In genomic region chr7:112390252-112390936, GRCm38 (mm10) we compare ENCODE assay signal across 10 mouse cellular contexts. TPM values are rescaled to one million over a fixed set of nuclear protein-coding genes. Genes with fewer than 3 reads are reported as not detected.
A peak's percentile ranks its signal among the peaks of the same experiment; 100 is the strongest.
DNase-seq lines count a peak whose midpoint lies in the region; ATAC-seq lines count a peak whose summit lies in the region.
"Had no signal": no experiment of that assay in that cellular context is flagged by ENCODE, and none has a peak within 500 bp of the region (broad histone marks: within the 10 kb centered on the region; RNA-seq: fewer than 3 reads in every experiment).

No protein-coding gene starts in this region.

- ATAC-seq in heart, embryonic 15.5 days (replicated peaks; ENCODE audit: insufficient number of reproducible peaks, insufficient read depth, low FRiP score, low read depth): no peak; the same call in 1 of the 2 replicates
- peak; percentile 58 for ATAC-seq in embryonic facial prominence, embryonic 14.5 days (ENCODE audit: low read depth)
- ATAC-seq in intestine, embryonic 16.5 days: peak; percentile 53
- ATAC-seq in midbrain, embryonic 14.5 days (ENCODE audit: low FRiP score, low TSS enrichment): no peak

- peak overlapping the region; percentile 37 for H3K27ac ChIP-seq in heart, embryonic 15.5 days
- peak overlapping the region; percentile 86 for H3K27ac ChIP-seq in embryonic facial prominence, embryonic 14.5 days (replicated peaks; ENCODE audit: low read depth, low read length)
- peak overlapping the region; percentile 51 for H3K27ac ChIP-seq in intestine, embryonic 16.5 days (ENCODE audit: low read length)
- peak overlapping the region; percentile 72 for H3K27ac ChIP-seq in midbrain, embryonic 14.5 days (replicated peaks; ENCODE audit: low read depth, low read length)

- H3K36me3 ChIP-seq in heart, embryonic 15.5 days: no peaks in the 10 kb centered on the region
- H3K36me3 ChIP-seq in embryonic facial prominence, embryonic 14.5 days (ENCODE audit: control insufficient read depth, insufficient read depth, low read length): no peaks in the 10 kb centered on the region
- no peaks in the 10 kb centered on the region for H3K36me3 ChIP-seq in intestine, embryonic 16.5 days (ENCODE audit: control insufficient read depth, insufficient read depth, low read length)
- no peaks in the 10 kb centered on the region for H3K36me3 ChIP-seq in midbrain, embryonic 14.5 days (ENCODE audit: control insufficient read depth, insufficient read depth, low read length)

- H3K9ac ChIP-seq in heart, embryonic 15.5 days: no peak overlapping the region
- 0 out of 2 replicates have a peak overlapping the region, but pooled peaks have one; percentile 5 for H3K9ac ChIP-seq in embryonic facial prominence, embryonic 14.5 days (ENCODE audit: low read depth, low read length)
- H3K9ac ChIP-seq in intestine, embryonic 16.5 days (ENCODE audit: low read depth, low read length): no peak overlapping the region
- H3K9ac ChIP-seq in midbrain, embryonic 14.5 days (replicated peaks; ENCODE audit: low read length): no peak overlapping the region

- 43% methylated on average over 11 of the region's 11 CpGs for WGBS in heart, embryonic 15.5 days
- WGBS in embryonic facial prominence, embryonic 14.5 days: 12% methylated on average over 11 of the region's 11 CpGs
- WGBS in intestine, embryonic 16.5 days: 29% methylated on average over 11 of the region's 11 CpGs
- WGBS in midbrain, embryonic 14.5 days: 24% methylated on average over 11 of the region's 11 CpGs

- H3K4me1 ChIP-seq in heart, embryonic 15.5 days (replicated peaks): peaks cover 30% of the 10 kb centered on the region
- peaks cover 39% of the 10 kb centered on the region for H3K4me1 ChIP-seq in embryonic facial prominence, embryonic 14.5 days (ENCODE audit: control insufficient read depth, insufficient read depth, low read length)
- peaks cover 24% of the 10 kb centered on the region for H3K4me1 ChIP-seq in intestine, embryonic 16.5 days (ENCODE audit: control insufficient read depth, insufficient read depth, low read length)
- H3K4me1 ChIP-seq in midbrain, embryonic 14.5 days (ENCODE audit: control insufficient read depth, insufficient read depth, low read length): peaks cover 22% of the 10 kb centered on the region

- DNase-seq in heart, adult 8-10 months (ENCODE audit: low spot score): no peak
- peak; percentile 89 for DNase-seq in embryonic facial prominence, embryonic 14.5 days (ENCODE audit: low spot score)
- DNase-seq in midbrain, embryonic 14.5 days: peak; percentile 64
- DNase-seq in adipocyte (ENCODE audit: low spot score): no peak
- DNase-seq in urinary bladder, postnatal 4 days (ENCODE audit: low spot score in 2 of 2): no peak
- DNase-seq in thymus, adult 18-20 months: no peak
- DNase-seq: thymus, postnatal 36 days had no signal

- H3K4me2 ChIP-seq in heart, embryonic 15.5 days: no peak overlapping the region
- peak overlapping the region; percentile 41 for H3K4me2 ChIP-seq in embryonic facial prominence, embryonic 14.5 days (ENCODE audit: low read depth, low read length)
- H3K4me2 ChIP-seq in intestine, embryonic 16.5 days (ENCODE audit: low read depth, low read length): peak overlapping the region; percentile 3; the same call in 1 of the 2 replicates
- H3K4me2 ChIP-seq in midbrain, embryonic 14.5 days (ENCODE audit: low read length): no peak overlapping the region

- no peak overlapping the region for H3K4me3 ChIP-seq in heart, embryonic 15.5 days
- H3K4me3 ChIP-seq in embryonic facial prominence, embryonic 14.5 days (ENCODE audit: low read depth, low read length): no peak overlapping the region
- H3K4me3 ChIP-seq in intestine, embryonic 16.5 days (ENCODE audit: low read length): no peak overlapping the region
- no peak overlapping the region for H3K4me3 ChIP-seq in midbrain, embryonic 14.5 days (replicated peaks; ENCODE audit: low read depth, low read length)
- H3K4me3 ChIP-seq: megakaryocyte, embryonic 14.5 days had no signal

- H3K9me3 ChIP-seq in heart, embryonic 15.5 days (replicated peaks): no peaks in the 10 kb centered on the region
- H3K9me3 ChIP-seq in embryonic facial prominence, embryonic 14.5 days (ENCODE audit: control insufficient read depth, low read length): no peaks in the 10 kb centered on the region
- H3K9me3 ChIP-seq in intestine, embryonic 16.5 days (ENCODE audit: control insufficient read depth, low read length): no peaks in the 10 kb centered on the region
- H3K9me3 ChIP-seq in midbrain, embryonic 14.5 days (ENCODE audit: control insufficient read depth, low read length): no peaks in the 10 kb centered on the region
- H3K9me3 ChIP-seq: megakaryocyte, embryonic 14.5 days had no signal

- H3K27me3 ChIP-seq in heart, embryonic 15.5 days: no peaks in the 10 kb centered on the region
- no peaks in the 10 kb centered on the region for H3K27me3 ChIP-seq in embryonic facial prominence, embryonic 14.5 days (replicated peaks; ENCODE audit: control insufficient read depth, insufficient read depth, low read length)
- H3K27me3 ChIP-seq in intestine, embryonic 16.5 days (replicated peaks; ENCODE audit: control insufficient read depth, insufficient read depth, low read length): no peaks in the 10 kb centered on the region
- H3K27me3 ChIP-seq in midbrain, embryonic 14.5 days (ENCODE audit: control insufficient read depth, insufficient read depth, low read length): no peaks in the 10 kb centered on the region

RNA-seq across cellular contexts. Expression of gene Parva, which starts 36.9 kb away (rescaled TPM):
- polyA plus RNA-seq in heart, embryonic 15.5 days (2015; fragmentation: Nextera tagmentation; extraction: Ambion mirVana): 74.6 and 83.2 TPM in 2 replicates
- total RNA-seq in heart, adult 8-10 months (2022): 10 to 100 TPM; 42.6 to 46.1 (median 44.5) TPM
- polyA plus RNA-seq in embryonic facial prominence, embryonic 14.5 days (2014; fragmentation: Nextera tagmentation; extraction: Ambion mirVana): 93.4 and 95.4 TPM in 2 replicates
- polyA plus RNA-seq in intestine, embryonic 16.5 days (2015; fragmentation: Nextera tagmentation; extraction: Ambion mirVana): 78.5 and 80.0 TPM in 2 replicates
- polyA plus RNA-seq in midbrain, embryonic 14.5 days (2014; fragmentation: Nextera tagmentation; extraction: Ambion mirVana): 16.5 and 24.6 TPM in 2 replicates

Comparison
In these comparisons a context has a peak if more than half of its experiments do, and no peak if none do; other contexts are left out.
1. ATAC-seq: peak in embryonic facial prominence, embryonic 14.5 days (single experiment) and intestine, embryonic 16.5 days (single experiment); none in heart, embryonic 15.5 days (single experiment) and midbrain, embryonic 14.5 days (single experiment).
2. H3K4me2 ChIP-seq: peak in embryonic facial prominence, embryonic 14.5 days (single experiment) and intestine, embryonic 16.5 days (single experiment); none in heart, embryonic 15.5 days (single experiment) and midbrain, embryonic 14.5 days (single experiment).
3. DNase-seq: peak in embryonic facial prominence, embryonic 14.5 days (single experiment) and midbrain, embryonic 14.5 days (single experiment); none in heart, adult 8-10 months (single experiment), adipocyte (single experiment), urinary bladder, postnatal 4 days (0 of 2) and thymus, adult 18-20 months (0 of 2).
4. Peak in every context shown above with its lines, with median percentiles within 50 percentile points of each other: H3K27ac ChIP-seq.